Mouse (Mus musculus): ENCODE measurements at regions not wholly inside any gene's neighbourhood (a gene's known extent, or its start where the extent isn't known, plus 50 kb on each side); places are given as distances from the start of the nearest gene placed in this dataset.

GRCm38 (mm10) chr5:101565770-101566169 is 99.0 kb downstream of the Nkx6-1 start:
- no peak for TF ChIP-seq CTCF (IDR thresholded peaks at IDR 0.05; ENCODE audit: borderline replicate concordance, control insufficient read depth, extremely low read depth, insufficient read depth, low read length, poor library complexity)
- TF ChIP-seq POLR2A (IDR thresholded peaks at IDR 0.05; ENCODE audit: control insufficient read depth, extremely low read depth, insufficient read depth, low read length, poor library complexity), result no peak
